Mouse (Mus musculus): ENCODE data around the gene Gfral. TPM values are rescaled to one million over a fixed set of nuclear protein-coding genes. Genes with fewer than 3 reads are reported as not detected.

Gfral gene
- not detected for polyA plus RNA-seq (2014; fragmentation: Illumina TruSeq; extraction: RNeasy Lipid Tissue Mini Kit (QIAGEN cat#74804); ENCODE audit: insufficient read depth, low read depth, low replicate concordance)

GRCm38 (mm10) chr9:76213557-76213956 lies at the start of gene Gfral:
Gene Gfral, minus strand, starts transcription at chr9:76213657.

Other genes starting within 250 kb of the Gfral start
- gene Hmgcll1, start 198.8 kb downstream of the Gfral start, polyA plus RNA-seq (2014; fragmentation: Illumina TruSeq; extraction: RNeasy Lipid Tissue Mini Kit (QIAGEN cat#74804); ENCODE audit: insufficient read depth, low read depth, low replicate concordance) = 4.6 TPM
- not detected for gene Hcrtr2, start 110.2 kb upstream of the Gfral start, polyA plus RNA-seq (2014; fragmentation: Illumina TruSeq; extraction: RNeasy Lipid Tissue Mini Kit (QIAGEN cat#74804); ENCODE audit: insufficient read depth, low read depth, low replicate concordance)

Measured in lung, adult 10 weeks (tissue).